9 mouse cellular contexts compared by ENCODE assay signal in genomic region chr4:140555273-140555672, GRCm38 (mm10).
DNase-seq lines count a peak whose midpoint lies in the region; ATAC-seq and TF ChIP-seq lines count a peak whose summit lies in the region.
"Had no signal": no experiment of that assay in that cellular context is flagged by ENCODE, and none has a peak within 500 bp of the region (broad histone marks: within the 10 kb centered on the region; RNA-seq: fewer than 3 reads in every experiment).

No protein-coding gene starts in this region.

- peak; percentile 86 for TF ChIP-seq CTCF in hindbrain, postnatal 0 days (IDR thresholded peaks at IDR 0.05; ENCODE audit: low read depth)

- no peaks in the 10 kb centered on the region for H3K9me3 ChIP-seq in heart, embryonic 11.5 days (replicated peaks; ENCODE audit: control insufficient read depth, low read length)
- H3K9me3 ChIP-seq in embryonic facial prominence, embryonic 11.5 days (replicated peaks; ENCODE audit: control insufficient read depth, low read length), result no peaks in the 10 kb centered on the region
- no peaks in the 10 kb centered on the region for H3K9me3 ChIP-seq in hindbrain, postnatal 0 days (ENCODE audit: low read length)
- no peaks in the 10 kb centered on the region for H3K9me3 ChIP-seq in midbrain, embryonic 16.5 days (replicated peaks; ENCODE audit: control insufficient read depth, low read length, poor library complexity, severe bottlenecking)
- H3K9me3 ChIP-seq: lung, embryonic 15.5 days had no signal

- H3K9ac ChIP-seq in heart, embryonic 11.5 days (ENCODE audit: low read depth, low read length), result no peak overlapping the region
- no peak overlapping the region for H3K9ac ChIP-seq in embryonic facial prominence, embryonic 11.5 days (replicated peaks; ENCODE audit: low read length)
- H3K9ac ChIP-seq in hindbrain, postnatal 0 days (replicated peaks; ENCODE audit: low read length), result no peak overlapping the region
- H3K9ac ChIP-seq in midbrain, embryonic 16.5 days (ENCODE audit: low read depth, low read length), result no peak overlapping the region
- H3K9ac ChIP-seq: lung, embryonic 15.5 days had no signal

- 51% methylated on average over 7 of the region's 7 CpGs for WGBS in heart, embryonic 11.5 days (ENCODE audit: insufficient replicate concordance)
- WGBS in embryonic facial prominence, embryonic 11.5 days, result 55% methylated on average over 7 of the region's 7 CpGs
- WGBS in hindbrain, postnatal 0 days, result 46% methylated on average over 7 of the region's 7 CpGs
- WGBS in midbrain, embryonic 16.5 days, result 54% methylated on average over 7 of the region's 7 CpGs

- H3K36me3 ChIP-seq in heart, embryonic 11.5 days (ENCODE audit: control insufficient read depth, insufficient read depth, low read length), result peaks cover 20% of the 10 kb centered on the region
- no peaks in the 10 kb centered on the region; the same call in 1 of the 2 replicates for H3K36me3 ChIP-seq in embryonic facial prominence, embryonic 11.5 days (replicated peaks; ENCODE audit: control insufficient read depth, insufficient read depth, low read depth, low read length)
- H3K36me3 ChIP-seq in hindbrain, postnatal 0 days (ENCODE audit: insufficient read depth, low read length), result peaks cover 34% of the 10 kb centered on the region
- peaks cover 28% of the 10 kb centered on the region for H3K36me3 ChIP-seq in midbrain, embryonic 16.5 days (ENCODE audit: control insufficient read depth, insufficient read depth, low read length)
- no peaks in the 10 kb centered on the region for H3K36me3 ChIP-seq in splenic B cell, adult 2 months (ENCODE audit: control insufficient read depth, insufficient read depth, low read length, poor library complexity, severe bottlenecking)

- peak; percentile 51 for DNase-seq in heart, adult 8-10 months (ENCODE audit: low spot score)
- DNase-seq in adrenal gland, postnatal 25 days, result peak; percentile 71
- DNase-seq in embryonic facial prominence, embryonic 11.5 days (ENCODE audit: low spot score), result peak; percentile 71
- DNase-seq in hindbrain, postnatal 0 days (ENCODE audit: low spot score), result peak; percentile 79
- peak; percentile 58 for DNase-seq in left cerebral cortex, postnatal 25 days (ENCODE audit: low spot score in 2 of 2)
- peak; percentile 77 for DNase-seq in splenic B cell, adult 2 months (ENCODE audit: low read depth, low spot score)

- no peak overlapping the region for H3K4me2 ChIP-seq in heart, embryonic 11.5 days
- H3K4me2 ChIP-seq in embryonic facial prominence, embryonic 11.5 days (ENCODE audit: low read depth, low read length), result no peak overlapping the region
- H3K4me2 ChIP-seq in hindbrain, postnatal 0 days (ENCODE audit: low read depth, low read length), result no peak overlapping the region
- no peak overlapping the region for H3K4me2 ChIP-seq in midbrain, embryonic 16.5 days (ENCODE audit: low read length)
- H3K4me2 ChIP-seq: lung, embryonic 15.5 days had no signal

- intact Hi-C loops in left cerebral cortex, postnatal 25 days (cut with DNase I), result loop anchor here (2.0 kb wide), 1 partner anchor 120 kb away; no protein-coding TSS in a partner anchor

- no peaks in the 10 kb centered on the region for H3K4me1 ChIP-seq in heart, embryonic 11.5 days (ENCODE audit: control insufficient read depth, insufficient read depth, low read length)
- H3K4me1 ChIP-seq in embryonic facial prominence, embryonic 11.5 days (ENCODE audit: control insufficient read depth, insufficient read depth, low read length), result no peaks in the 10 kb centered on the region
- H3K4me1 ChIP-seq in hindbrain, postnatal 0 days (ENCODE audit: insufficient read depth, low read length), result no peaks in the 10 kb centered on the region
- no peaks in the 10 kb centered on the region for H3K4me1 ChIP-seq in midbrain, embryonic 16.5 days (ENCODE audit: control insufficient read depth, insufficient read depth, low read length)
- H3K4me1 ChIP-seq: lung, embryonic 15.5 days had no signal

- H3K27me3 ChIP-seq in heart, embryonic 11.5 days (ENCODE audit: control insufficient read depth, insufficient read depth, low read length), result no peaks in the 10 kb centered on the region
- H3K27me3 ChIP-seq in embryonic facial prominence, embryonic 11.5 days (ENCODE audit: control insufficient read depth, insufficient read depth, low read length), result no peaks in the 10 kb centered on the region
- no peaks in the 10 kb centered on the region for H3K27me3 ChIP-seq in hindbrain, postnatal 0 days (ENCODE audit: insufficient read depth, low read length)
- H3K27me3 ChIP-seq in midbrain, embryonic 16.5 days (ENCODE audit: control insufficient read depth, insufficient read depth, low read depth, low read length), result no peaks in the 10 kb centered on the region
- no peaks in the 10 kb centered on the region for H3K27me3 ChIP-seq in splenic B cell, adult 2 months (ENCODE audit: control insufficient read depth, insufficient read depth, low read length, poor library complexity, severe bottlenecking)
- H3K27me3 ChIP-seq: lung, embryonic 15.5 days had no signal

- no peak overlapping the region for H3K27ac ChIP-seq in heart, embryonic 11.5 days (ENCODE audit: low read depth, low read length)
- H3K27ac ChIP-seq in embryonic facial prominence, embryonic 11.5 days (replicated peaks; ENCODE audit: low read depth, low read length), result no peak overlapping the region
- no peak overlapping the region for H3K27ac ChIP-seq in hindbrain, postnatal 0 days
- no peak overlapping the region for H3K27ac ChIP-seq in midbrain, embryonic 16.5 days (ENCODE audit: low read length)
- H3K27ac ChIP-seq: lung, embryonic 15.5 days had no signal

- no peak overlapping the region for H3K4me3 ChIP-seq in heart, embryonic 11.5 days (ENCODE audit: low read depth, low read length)
- no peak overlapping the region for H3K4me3 ChIP-seq in embryonic facial prominence, embryonic 11.5 days (ENCODE audit: low read depth, low read length)
- no peak overlapping the region for H3K4me3 ChIP-seq in hindbrain, postnatal 0 days (ENCODE audit: low read length)
- no peak overlapping the region for H3K4me3 ChIP-seq in midbrain, embryonic 16.5 days (ENCODE audit: low read depth, low read length)
- H3K4me3 ChIP-seq: lung, embryonic 15.5 days had no signal

- no peak for ATAC-seq in heart, embryonic 11.5 days (replicated peaks; ENCODE audit: insufficient number of reproducible peaks, low FRiP score, low TSS enrichment)
- 0 out of 2 replicates have a peak, but pooled peaks have one; percentile 19 for ATAC-seq in embryonic facial prominence, embryonic 11.5 days (replicated peaks; ENCODE audit: insufficient number of reproducible peaks, low FRiP score, low TSS enrichment, low read depth)
- ATAC-seq in hindbrain, postnatal 0 days, result peak; percentile 28
- peak; percentile 26; the same call in 1 of the 2 replicates for ATAC-seq in midbrain, embryonic 16.5 days
